Mouse (Mus musculus) megakaryocyte progenitor cell, adult 5-6 weeks (primary cell): ENCODE results near the gene Rela. TPM values are rescaled to one million over a fixed set of nuclear protein-coding genes. Genes with fewer than 3 reads are reported as not detected.

Experiments used
- ATAC-seq: replicated peaks from 2 replicates; pipeline ENCODE4 v1.8.0; 2016; ENCODE audit warnings: mild to moderate bottlenecking, moderate TSS enrichment, inconsistent platforms; ENCODE audit not compliant: poor library complexity
- total RNA-seq, 2 experiments: library from RNA; stranded (forward) in 1 of 2; stranded (reverse) in 1 of 2; fragments of 157-497, 149-512 nt in 1 of 2; fragments of 200-1000 nt in 1 of 2; gene quantifications; 2 replicates each; pipeline versions ENCODE4 v1.2.3 to v1.2.4; 2015 to 2017

The Rela gene
- total RNA-seq (2015), result 37.2 and 40.0 TPM in 2 replicates
- 36.4 and 43.2 TPM in 2 replicates for total RNA-seq (2017)

- peak; percentile 83 for ATAC-seq
Measured at GRCm38 (mm10) chr19:5637069-5638047, at the start of gene Rela. Gene Rela, plus strand, starts transcription at chr19:5637483.

GRCm38 (mm10) chr19:5589159-5589558, 48.1 kb upstream of the Rela start:
- ATAC-seq, result no peak

DNA sequence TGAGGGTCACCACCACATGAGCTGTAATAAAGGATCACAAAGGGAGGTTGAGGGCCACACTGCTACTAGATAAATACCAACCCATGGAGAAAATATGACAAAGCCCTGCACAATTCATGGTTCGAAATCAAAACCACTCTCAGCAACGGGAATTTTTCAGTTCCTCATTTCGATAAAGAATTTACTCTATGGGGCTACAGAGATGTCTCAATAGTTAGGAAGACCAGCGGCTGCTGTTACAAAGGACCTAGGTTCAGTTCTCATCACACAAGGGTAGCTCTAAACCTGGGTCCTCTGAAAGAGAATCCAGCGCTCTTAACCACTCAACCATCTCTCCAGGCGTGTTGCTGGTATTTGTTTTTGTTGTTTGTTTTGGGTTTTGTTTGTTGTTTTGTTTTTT, 45.4 kb upstream of the Rela start:
- 0 out of 2 replicates have a peak, but pooled peaks have one; percentile 29 for ATAC-seq

DNA sequence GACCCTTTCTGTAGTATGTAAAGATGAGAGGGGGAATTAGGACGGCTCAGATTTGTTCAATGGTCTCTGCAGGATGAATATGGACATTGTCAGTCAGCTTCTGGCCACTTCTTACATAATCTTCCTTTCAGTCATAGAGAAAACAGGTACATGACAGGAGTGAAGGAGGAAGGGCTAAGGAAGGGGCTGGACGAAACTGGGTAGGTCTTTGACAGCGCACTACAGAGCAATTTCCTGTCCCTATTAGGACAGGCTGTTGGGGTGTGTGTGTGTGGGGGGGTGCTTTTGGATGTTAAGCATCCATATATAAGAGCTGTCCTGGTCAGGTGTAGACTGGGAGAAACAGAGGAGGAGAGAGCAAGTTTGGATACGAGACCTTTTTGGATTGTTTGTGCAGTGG, 38.1 kb upstream of the Rela start:
- 0 out of 2 replicates have a peak, but pooled peaks have one; percentile 32 for ATAC-seq

DNA sequence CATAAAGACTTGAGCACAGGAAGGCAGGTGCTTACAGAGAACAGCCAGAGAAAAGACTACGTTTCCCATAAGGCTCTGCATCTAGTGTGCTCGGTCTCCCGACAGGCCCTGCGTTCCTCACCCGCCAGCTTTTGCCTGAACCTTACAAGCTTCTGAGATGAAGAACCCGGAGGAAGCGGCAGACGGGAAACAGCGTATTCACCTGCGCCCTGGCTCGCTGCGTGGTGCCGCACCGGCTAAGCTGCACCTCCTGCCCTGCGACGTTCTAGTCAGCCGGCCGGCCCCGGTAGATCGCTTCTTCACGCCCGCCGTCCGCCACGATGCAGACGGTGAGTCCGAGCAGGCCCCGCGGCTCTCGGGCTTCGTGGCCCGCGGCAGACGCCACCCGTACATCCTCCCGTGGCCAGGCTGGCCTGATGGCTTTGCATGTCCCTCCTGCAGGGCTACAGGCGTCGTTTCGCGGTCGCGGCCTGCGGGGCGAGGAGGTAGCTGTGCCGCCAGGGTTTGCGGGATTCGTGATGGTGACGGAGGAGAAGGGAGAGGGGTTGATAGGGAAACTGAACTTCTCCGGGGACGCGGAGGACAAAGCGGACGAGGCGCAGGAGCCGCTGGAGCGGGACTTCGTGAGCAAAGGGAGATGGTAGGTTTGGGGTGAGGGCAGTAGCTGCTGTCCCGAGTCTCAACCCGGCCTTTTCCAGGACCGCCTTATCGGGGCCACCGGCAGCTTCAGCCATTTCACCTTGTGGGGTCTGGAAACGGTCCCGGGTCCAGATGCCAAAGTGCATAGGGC, 35.3 kb upstream of the Rela start, which contains the start of gene Rnaseh2c:
Rnaseh2c (plus strand) TSS at position 122 of the 790 bp plus-strand sequence.
- peak; percentile 86 for ATAC-seq

DNA sequence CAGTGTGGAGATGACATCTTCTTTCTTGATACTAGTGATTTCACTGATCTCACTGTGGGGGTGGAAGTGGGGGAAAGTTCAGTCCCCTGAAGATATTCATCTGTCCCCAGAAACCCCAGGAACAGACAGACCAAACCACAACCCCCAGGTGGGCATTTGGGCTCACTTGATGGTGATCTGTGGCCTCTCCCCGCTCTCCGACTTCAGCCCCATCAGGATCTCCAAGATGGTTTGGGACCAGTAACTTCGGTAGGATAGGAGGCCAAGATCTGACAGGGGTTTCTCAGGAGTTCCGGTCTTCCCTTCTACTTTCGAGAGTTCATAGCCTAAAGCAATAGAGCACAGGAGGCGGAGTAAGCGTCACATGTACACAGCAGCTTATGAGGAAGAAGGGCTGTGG, 33.6 kb upstream of the Rela start:
- ATAC-seq, result no peak

DNA sequence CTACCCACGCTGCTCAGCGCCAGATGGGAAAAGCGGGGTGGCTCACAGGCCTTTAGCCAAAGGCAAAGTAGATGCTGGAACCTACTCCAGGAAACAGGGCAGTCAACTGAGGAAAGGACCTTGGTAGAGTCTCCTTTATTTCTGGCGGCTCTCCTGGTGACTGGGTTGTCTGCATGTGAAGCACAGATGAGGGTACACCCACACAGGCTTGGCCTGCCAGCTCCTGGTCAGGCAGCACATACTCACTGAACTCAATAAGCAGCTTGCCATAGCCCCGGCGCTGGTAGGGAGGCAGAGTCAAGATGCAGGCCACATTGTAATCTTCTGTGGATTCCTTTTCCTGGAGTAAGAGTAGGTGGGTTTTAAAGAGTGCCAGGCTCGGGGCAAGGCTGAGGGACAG, 32.2 kb upstream of the Rela start:
- no peak for ATAC-seq

DNA sequence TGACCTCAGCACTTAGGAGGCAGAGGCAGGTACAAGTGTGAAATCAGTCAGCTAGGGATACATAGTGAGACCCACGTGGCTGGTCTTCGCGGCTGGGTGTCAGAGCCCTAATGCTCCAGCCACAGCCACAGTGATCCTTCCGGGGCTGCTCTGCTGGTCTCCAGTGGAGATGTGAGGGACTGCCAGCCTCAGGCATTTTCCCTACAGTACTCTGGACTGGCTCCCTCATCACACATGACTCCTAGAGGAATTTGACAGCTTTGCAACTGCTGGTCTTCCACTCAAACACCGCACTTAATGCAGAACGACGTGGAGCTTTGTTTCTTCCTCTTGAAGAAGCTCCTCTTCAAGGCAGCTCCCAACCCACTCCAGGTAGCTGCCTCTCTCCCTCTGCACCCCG, 31.1 kb upstream of the Rela start:
- ATAC-seq, result no peak

GRCm38 (mm10) chr19:5607705-5608410, 29.4 kb upstream of the Rela start:
- no peak for ATAC-seq

DNA sequence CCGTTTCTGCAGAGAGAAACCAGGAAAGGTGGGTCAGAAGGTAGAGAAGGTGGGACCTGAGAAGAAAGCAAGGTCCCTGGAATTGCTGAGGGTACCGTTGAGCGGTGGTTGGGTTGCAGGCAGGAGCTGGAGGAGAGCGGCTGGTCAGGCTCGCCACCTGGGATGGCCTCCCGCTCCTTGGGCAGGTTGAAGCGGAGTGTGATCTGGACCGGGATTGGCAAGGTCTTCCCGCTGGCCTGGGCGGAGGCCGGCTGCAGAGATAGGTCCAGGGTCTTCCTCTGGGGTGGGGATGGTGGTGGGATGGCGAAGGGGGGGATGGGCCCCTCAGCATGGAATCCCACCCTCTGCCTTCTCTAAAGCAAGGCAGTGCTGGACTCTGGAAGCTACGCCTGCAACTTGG, 28.6 kb upstream of the Rela start:
- no peak for ATAC-seq

DNA sequence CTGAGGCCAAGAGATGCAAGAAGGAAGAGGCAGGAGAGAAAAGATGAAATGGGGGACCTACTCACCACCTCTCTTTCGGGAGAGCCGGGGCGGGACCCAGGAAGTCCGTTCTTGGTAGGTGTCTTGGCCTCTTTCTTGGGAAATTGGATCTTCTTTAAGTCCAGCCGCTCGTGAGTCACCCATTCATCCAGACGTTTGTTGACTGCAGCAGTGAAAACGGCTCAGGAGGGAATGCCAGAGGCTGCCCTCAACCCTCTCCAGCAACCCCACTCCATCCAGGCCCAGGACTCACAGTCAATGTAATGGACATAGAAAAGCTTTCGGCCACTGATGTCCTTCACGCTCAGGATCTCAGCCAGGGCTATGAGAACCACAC, 28.1 kb upstream of the Rela start:
- no peak for ATAC-seq

DNA sequence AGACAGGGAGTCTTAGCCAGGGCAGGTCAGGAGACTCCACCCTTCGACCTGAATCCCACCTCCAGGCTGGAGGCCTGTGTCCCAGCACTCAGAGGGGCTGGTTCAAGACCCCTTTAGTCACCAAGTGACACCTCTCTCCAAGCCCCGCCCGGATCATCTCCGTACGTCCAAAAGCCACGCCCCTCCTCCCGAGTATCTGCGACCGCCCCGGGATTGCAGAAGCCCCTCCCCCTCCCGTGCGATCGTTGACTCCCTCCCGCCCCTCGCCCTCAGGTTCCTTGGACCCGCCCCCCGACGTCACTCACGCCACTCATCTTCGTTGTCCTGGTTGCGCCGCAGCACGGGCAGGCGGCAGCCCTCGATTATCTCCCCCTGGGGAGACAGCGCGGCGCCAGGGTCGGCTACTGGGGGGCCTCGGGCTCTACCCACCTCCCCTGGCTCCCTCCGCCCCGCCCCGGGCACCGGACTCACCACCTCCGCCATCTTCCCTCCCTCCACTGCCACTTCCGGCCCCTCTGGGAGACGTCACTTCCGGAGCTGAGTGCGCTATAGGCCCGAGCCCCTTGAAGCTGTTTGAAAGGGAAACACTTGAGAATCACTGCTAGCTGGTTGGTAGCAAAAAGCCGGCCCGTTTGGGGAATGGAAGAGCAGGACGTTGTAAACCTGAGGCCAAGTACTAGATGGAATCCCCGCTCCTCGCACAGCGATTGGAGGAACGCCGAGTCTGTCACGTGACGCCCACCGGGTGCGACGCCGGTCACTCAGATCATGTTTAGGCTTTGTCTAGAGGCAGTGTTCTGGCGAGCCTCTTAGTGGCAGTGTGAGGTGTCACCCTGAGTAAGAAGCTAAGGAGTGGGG, 27.5 kb upstream of the Rela start, which contains the start of gene Kat5:
Kat5 (minus strand) TSS at position 691 of the 858 bp plus-strand sequence.
- ATAC-seq, result peak; percentile 82

DNA sequence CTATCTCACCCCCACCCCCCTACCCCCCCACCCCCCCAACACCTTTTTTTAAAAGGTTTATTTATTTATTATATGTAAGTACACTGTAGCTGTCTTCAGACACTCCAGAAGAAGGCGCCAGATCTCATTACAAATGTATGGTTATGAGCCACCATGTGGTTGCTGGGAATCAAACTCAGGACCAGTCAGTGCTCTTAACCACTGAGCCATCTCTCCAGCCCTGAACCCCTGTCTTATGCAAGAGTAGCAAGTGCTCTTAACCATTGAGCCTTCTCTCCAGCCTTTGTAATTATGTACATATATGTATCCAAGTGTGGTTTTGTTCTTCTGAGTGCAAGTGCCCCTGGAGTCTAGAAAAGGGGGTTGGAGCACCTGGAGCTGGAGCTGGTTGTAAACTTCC, 25.3 kb upstream of the Rela start:
- no peak for ATAC-seq

- ATAC-seq, result peak; percentile 37; the same call in 1 of the 2 replicates
Measured at GRCm38 (mm10) chr19:5612762-5613411, 24.4 kb upstream of the Rela start.

DNA sequence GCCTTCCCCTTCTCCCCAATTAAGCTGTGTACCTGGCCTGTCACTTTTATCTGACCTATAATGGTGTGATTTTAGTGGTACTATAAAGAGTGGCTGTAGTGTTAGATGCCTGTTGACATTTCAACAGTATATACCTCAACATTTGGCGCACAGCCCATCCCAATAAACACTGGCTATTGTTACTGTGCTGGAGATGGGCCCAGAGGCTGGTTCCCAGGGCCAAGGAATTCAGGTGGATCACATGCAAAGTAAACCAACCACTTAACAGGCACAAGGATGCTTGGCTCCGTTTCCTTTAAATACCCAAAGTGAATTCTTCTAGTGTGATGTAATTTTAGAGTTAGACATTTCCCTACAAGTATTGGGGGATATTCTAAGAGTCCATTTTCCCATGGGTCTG, 22.3 kb upstream of the Rela start:
- ATAC-seq, result no peak

DNA sequence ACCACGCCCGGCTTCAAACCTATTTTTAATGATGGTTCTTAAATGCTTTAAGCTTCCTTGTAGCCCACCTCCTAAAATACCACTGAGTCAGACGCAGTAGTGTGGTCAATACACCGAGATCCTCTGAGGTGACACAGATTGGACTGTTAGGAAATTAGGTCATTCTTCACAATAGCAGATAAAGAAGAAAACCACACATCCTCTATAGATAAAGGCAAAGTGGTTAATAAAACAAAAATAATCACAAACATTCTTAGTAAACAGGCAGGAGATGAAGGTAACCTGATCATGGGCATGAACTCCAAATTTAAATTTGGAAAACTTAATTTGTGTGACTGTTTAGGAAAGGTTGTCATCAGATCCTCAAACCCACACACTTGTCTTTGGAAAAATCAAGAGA, 17.3 kb upstream of the Rela start:
- ATAC-seq, result no peak

DNA sequence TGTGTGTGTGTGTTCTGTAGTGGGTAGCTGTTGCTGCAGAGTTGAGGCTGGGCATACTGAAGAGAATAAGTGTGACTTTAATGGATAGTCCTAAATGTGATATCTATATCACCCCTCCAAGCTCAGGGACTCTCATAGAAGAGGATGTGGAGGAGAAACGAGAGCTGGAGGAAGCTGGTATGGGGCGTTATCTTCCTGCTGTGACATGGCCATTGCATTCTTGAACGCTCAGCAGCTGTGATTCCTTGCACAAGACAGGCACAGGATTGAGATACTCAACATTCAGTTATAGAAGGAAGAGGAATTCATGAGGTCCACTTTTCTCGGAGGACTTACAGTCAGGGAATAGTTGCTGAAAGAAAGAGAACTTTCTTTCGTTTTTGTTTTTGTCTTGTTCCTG, 15.4 kb upstream of the Rela start:
- peak; percentile 54 for ATAC-seq

GRCm38 (mm10) chr19:5625311-5625710, 12.0 kb upstream of the Rela start:
- peak; percentile 29; the same call in 1 of the 2 replicates for ATAC-seq

DNA sequence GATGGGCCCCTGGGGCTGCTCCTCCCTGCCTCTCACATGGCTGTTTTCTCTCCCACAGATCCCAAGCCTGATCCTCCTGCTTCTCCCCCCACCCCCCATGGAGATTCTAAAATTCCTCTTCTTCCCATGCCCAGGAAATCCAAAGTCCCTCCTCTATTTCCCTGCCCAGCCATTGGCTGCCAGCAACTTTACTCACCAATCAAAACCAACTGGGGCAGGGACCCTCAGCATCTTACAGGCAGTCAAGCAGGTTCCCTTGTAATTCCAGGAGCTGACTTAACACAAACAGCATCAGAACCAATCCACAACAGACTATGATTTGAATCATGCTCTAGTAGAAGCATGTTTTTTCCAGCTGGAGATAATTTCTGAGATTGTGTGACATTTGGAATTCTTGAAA, 7.4 kb upstream of the Rela start:
- no peak for ATAC-seq
